14 mouse cellular contexts compared by ENCODE assay signal in the genomic region with DNA sequence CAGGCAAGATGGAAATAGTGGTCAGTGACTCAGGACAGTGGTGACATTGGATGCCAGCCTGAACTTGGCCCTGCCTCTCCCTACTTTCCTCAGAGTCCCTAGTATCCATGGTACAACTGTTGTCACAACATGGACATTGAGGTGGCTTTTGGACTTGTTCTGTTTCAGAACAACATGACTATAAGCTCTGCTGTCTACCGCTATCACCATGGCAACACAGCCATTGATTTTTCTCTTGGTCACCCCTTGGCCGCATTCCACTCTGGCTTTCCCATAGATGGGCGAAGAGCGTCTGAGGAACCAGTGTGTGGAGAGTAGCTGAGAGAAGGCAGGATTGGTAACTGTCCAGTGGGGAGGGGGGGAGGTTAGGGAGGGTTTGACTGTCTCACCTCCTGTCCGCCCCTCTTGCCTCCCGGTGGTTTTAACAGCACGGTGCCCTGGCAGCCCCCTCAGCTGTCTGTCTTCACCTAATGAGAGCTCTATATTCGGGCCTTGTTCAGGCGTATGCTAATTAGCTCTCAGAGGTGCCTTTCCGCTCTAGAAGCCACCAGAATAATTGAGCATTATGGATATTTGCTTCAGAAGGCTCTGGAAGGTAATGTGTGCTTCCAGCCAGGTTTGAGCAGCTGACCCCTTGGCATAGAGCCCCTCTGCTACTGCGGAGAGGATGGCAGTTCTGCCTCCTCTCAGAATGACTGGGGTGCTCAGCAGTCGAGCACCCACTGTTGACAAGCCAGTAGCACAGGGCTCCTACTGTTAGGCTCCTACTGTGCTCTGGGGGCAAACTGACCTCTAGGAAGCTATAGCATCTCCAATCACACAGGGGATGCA. TPM values are rescaled to one million over a fixed set of nuclear protein-coding genes. Genes with fewer than 3 reads are reported as not detected.
A peak's percentile ranks its signal among the peaks of the same experiment; 100 is the strongest.
DNase-seq lines count a peak whose midpoint lies in the region; ATAC-seq and TF ChIP-seq lines count a peak whose summit lies in the region.
"Had no signal": no experiment of that assay in that cellular context is flagged by ENCODE, and none has a peak within 500 bp of the region (broad histone marks: within the 10 kb centered on the region; RNA-seq: fewer than 3 reads in every experiment).

No protein-coding gene starts in this region.

- ATAC-seq in hindbrain, embryonic 12.5 days (ENCODE audit: low FRiP score): peak; percentile 63; the same call in 1 of the 2 replicates
- ATAC-seq in midbrain, embryonic 12.5 days (ENCODE audit: low FRiP score, low read depth): peak; percentile 38; the same call in 1 of the 2 replicates
- ATAC-seq in heart, embryonic 12.5 days (ENCODE audit: insufficient number of reproducible peaks, low FRiP score): no peak
- ATAC-seq: activated CD4-positive, CD25-positive, alpha-beta regulatory T cell, adult 4 months had no signal

- H3K4me1 ChIP-seq in hindbrain, embryonic 12.5 days: peaks cover 27% of the 10 kb centered on the region
- peaks cover 23% of the 10 kb centered on the region for H3K4me1 ChIP-seq in midbrain, embryonic 12.5 days
- 0 out of 2 replicates have a peak, but pooled peaks cover 6% of the 10 kb centered on the region for H3K4me1 ChIP-seq in heart, embryonic 12.5 days (replicated peaks)

- DNase-seq in 3134 (ENCODE audit: extremely low read depth, insufficient read length, low spot score): peak; percentile 62
- DNase-seq in brain, embryonic 14.5 days (ENCODE audit: low read depth): peak; percentile 77
- no peak for DNase-seq in lung, postnatal 36 days
- DNase-seq in adrenal gland, postnatal 14 days: no peak
- no peak for DNase-seq in left cerebral cortex, adult 2 months (ENCODE audit: extremely low spot score in 1 of 2, low spot score in 2 of 2)
- DNase-seq: cerebellum, adult 11-12 months; gastrocnemius, postnatal 14 days; heart, postnatal 36 days; kidney, postnatal 25 days; spleen, adult 18-20 months had no signal

- H3K27ac ChIP-seq in hindbrain, embryonic 12.5 days: peak overlapping the region; percentile 37
- peak overlapping the region; percentile 65 for H3K27ac ChIP-seq in midbrain, embryonic 12.5 days (replicated peaks)
- no peak overlapping the region for H3K27ac ChIP-seq in heart, embryonic 12.5 days (ENCODE audit: poor library complexity, severe bottlenecking)
- H3K27ac ChIP-seq in left cerebral cortex, adult 2 months: no peak overlapping the region

- no peaks in the 10 kb centered on the region; the same call in 1 of the 2 replicates for H3K36me3 ChIP-seq in hindbrain, embryonic 12.5 days
- H3K36me3 ChIP-seq in midbrain, embryonic 12.5 days: no peaks in the 10 kb centered on the region
- H3K36me3 ChIP-seq in heart, embryonic 12.5 days: peaks cover 25% of the 10 kb centered on the region

- TF ChIP-seq CTCF in brain, embryonic 14.5 days (IDR thresholded peaks at IDR 0.05; ENCODE audit: borderline replicate concordance, extremely low read depth, insufficient read depth, insufficient read length): no peak
- no peak for TF ChIP-seq CTCF in left cerebral cortex, adult 2 months (IDR thresholded peaks at IDR 0.05)

- 41% methylated on average over 12 of the region's 12 CpGs for WGBS in hindbrain, embryonic 12.5 days
- WGBS in midbrain, embryonic 12.5 days: 39% methylated on average over 12 of the region's 12 CpGs
- WGBS in heart, embryonic 12.5 days: 70% methylated on average over 12 of the region's 12 CpGs

- no peak overlapping the region for H3K9ac ChIP-seq in hindbrain, embryonic 12.5 days
- no peak overlapping the region for H3K9ac ChIP-seq in midbrain, embryonic 12.5 days (replicated peaks)
- no peak overlapping the region for H3K9ac ChIP-seq in heart, embryonic 12.5 days

- H3K9me3 ChIP-seq in hindbrain, embryonic 12.5 days (replicated peaks): no peaks in the 10 kb centered on the region
- no peaks in the 10 kb centered on the region for H3K9me3 ChIP-seq in midbrain, embryonic 12.5 days
- H3K9me3 ChIP-seq in heart, embryonic 12.5 days (replicated peaks): no peaks in the 10 kb centered on the region; the same call in 1 of the 2 replicates

- no peak overlapping the region for H3K4me2 ChIP-seq in hindbrain, embryonic 12.5 days (replicated peaks)
- H3K4me2 ChIP-seq in midbrain, embryonic 12.5 days (replicated peaks): no peak overlapping the region; the same call in 1 of the 2 replicates
- no peak overlapping the region for H3K4me2 ChIP-seq in heart, embryonic 12.5 days

- TF ChIP-seq POLR2A in brain, embryonic 14.5 days (IDR thresholded peaks at IDR 0.05; ENCODE audit: borderline replicate concordance, extremely low read depth, insufficient read depth, insufficient read length, poor library complexity, severe bottlenecking): no peak

- intact Hi-C loops in left cerebral cortex, adult 2 months (cut with DNase I): no loop called here

- H3K4me3 ChIP-seq in hindbrain, embryonic 12.5 days: no peak overlapping the region
- no peak overlapping the region for H3K4me3 ChIP-seq in midbrain, embryonic 12.5 days
- no peak overlapping the region for H3K4me3 ChIP-seq in heart, embryonic 12.5 days
- H3K4me3 ChIP-seq in left cerebral cortex, adult 2 months: no peak overlapping the region

- H3K27me3 ChIP-seq in hindbrain, embryonic 12.5 days: no peaks in the 10 kb centered on the region
- no peaks in the 10 kb centered on the region for H3K27me3 ChIP-seq in midbrain, embryonic 12.5 days
- H3K27me3 ChIP-seq in heart, embryonic 12.5 days (replicated peaks): no peaks in the 10 kb centered on the region

RNA-seq across cellular contexts. Expression of a gene that starts 27.7 kb away (rescaled TPM):
- polyA plus RNA-seq in brain, embryonic 14.5 days (2012; rRNA removed): 17.8 and 27.9 TPM in 2 replicates
- polyA plus RNA-seq in hindbrain, embryonic 12.5 days (2016; fragmentation: Nextera tagmentation; extraction: Ambion mirVana): 10.6 TPM in 2 replicates
- polyA plus RNA-seq in midbrain, embryonic 12.5 days (2016; fragmentation: Nextera tagmentation; extraction: Ambion mirVana): 10.1 and 10.2 TPM in 2 replicates
- polyA plus RNA-seq in heart, embryonic 12.5 days (2016; fragmentation: Nextera tagmentation; extraction: Ambion mirVana): 15.6 and 16.4 TPM in 2 replicates
- total RNA-seq in adrenal gland, postnatal 14 days (2021): 20.8 TPM in 2 replicates
- 100 to 1,000 TPM; 249 to 287 TPM for total RNA-seq in left cerebral cortex, adult 2 months (2021)

RNA-seq across cellular contexts. Expression of a gene that starts 57.0 kb away (rescaled TPM):
- 63.2 and 63.6 TPM in 2 replicates for polyA plus RNA-seq in brain, embryonic 14.5 days (2012; rRNA removed)
- 91.7 and 99.3 TPM in 2 replicates for polyA plus RNA-seq in hindbrain, embryonic 12.5 days (2016; fragmentation: Nextera tagmentation; extraction: Ambion mirVana)
- polyA plus RNA-seq in midbrain, embryonic 12.5 days (2016; fragmentation: Nextera tagmentation; extraction: Ambion mirVana): 96.1 and 109 TPM in 2 replicates
- polyA plus RNA-seq in heart, embryonic 12.5 days (2016; fragmentation: Nextera tagmentation; extraction: Ambion mirVana): 67.8 and 70.4 TPM in 2 replicates
- 31.0 and 37.3 TPM in 2 replicates for total RNA-seq in adrenal gland, postnatal 14 days (2021)
- 10 to 100 TPM; 37.2 to 43.6 TPM for total RNA-seq in left cerebral cortex, adult 2 months (2021)

Comparison
In these comparisons a context has a peak if more than half of its experiments do, and no peak if none do; other contexts are left out.
1. DNase-seq: peak in 3134 (single experiment) and brain, embryonic 14.5 days (single experiment); none in lung, postnatal 36 days (single experiment), adrenal gland, postnatal 14 days (single experiment) and left cerebral cortex, adult 2 months (0 of 2).
2. H3K27ac ChIP-seq: peak in hindbrain, embryonic 12.5 days (single experiment) and midbrain, embryonic 12.5 days (single experiment); none in heart, embryonic 12.5 days (single experiment) and left cerebral cortex, adult 2 months (single experiment).